Mouse (Mus musculus) adrenal gland, adult (tissue): ENCODE data around the gene 1500009C09Rik.
"Not testable (repeated sequence)": the region's sequence is repeated elsewhere in the genome, so short reads cannot be mapped to it uniquely, and the experiment has no call there.

Experiments
- DNase-seq, 2 experiments: peaks; one replicate each; pipeline ENCODE4 v3.0.0; 2022 to 2023; ENCODE audit warnings: low spot score in 1 of 2; ENCODE audit not compliant: inconsistent age in 2 of 2

The 1500009C09Rik gene

DNA sequence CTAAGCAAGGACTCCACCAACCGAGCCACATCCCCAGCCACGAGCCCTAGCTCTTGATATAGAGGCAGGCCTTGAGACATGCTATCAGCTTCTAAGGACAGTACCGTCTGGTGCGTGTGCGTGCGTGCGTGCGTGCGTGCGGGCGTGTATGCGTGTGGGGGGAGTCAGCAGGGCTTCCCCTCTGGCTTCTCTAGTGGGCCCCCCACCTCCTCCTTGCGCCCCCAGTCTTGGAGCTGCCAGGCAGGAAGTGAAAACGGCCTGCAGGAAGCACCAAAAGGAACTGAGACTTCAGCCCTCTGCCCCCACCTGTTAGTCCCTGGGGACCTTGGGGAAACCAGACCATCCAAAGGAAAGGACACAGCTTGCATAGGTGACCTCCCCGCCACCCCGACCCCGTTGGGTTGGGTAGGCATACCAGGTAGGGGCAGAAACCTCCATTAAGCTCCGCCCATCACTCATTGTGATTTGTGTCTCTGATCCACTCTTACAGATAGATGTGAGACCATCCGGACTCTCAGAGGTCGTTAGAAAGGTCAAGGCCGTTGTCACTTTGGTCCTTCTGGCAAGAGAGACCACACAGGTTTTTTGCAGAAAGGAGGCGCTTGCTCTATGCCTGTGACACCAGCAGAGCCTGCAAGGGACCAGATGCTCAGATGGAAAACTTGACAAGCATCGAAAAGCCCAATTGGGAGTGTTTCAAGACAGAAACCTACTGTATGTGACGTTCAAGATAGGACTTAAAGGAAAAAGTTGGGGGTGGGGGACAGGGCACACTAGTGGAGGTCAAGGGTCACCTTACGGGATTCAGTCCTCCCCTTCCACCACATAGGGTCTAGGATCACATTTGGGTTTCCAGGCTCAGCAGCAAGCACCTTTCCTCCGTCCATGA is 33.2 kb upstream of the 1500009C09Rik start:
- DNase-seq: no peak

- no peak for DNase-seq
These were observed 32.1 kb upstream of the 1500009C09Rik start for GRCm38 (mm10) chr15:82220003-82220675.

DNA sequence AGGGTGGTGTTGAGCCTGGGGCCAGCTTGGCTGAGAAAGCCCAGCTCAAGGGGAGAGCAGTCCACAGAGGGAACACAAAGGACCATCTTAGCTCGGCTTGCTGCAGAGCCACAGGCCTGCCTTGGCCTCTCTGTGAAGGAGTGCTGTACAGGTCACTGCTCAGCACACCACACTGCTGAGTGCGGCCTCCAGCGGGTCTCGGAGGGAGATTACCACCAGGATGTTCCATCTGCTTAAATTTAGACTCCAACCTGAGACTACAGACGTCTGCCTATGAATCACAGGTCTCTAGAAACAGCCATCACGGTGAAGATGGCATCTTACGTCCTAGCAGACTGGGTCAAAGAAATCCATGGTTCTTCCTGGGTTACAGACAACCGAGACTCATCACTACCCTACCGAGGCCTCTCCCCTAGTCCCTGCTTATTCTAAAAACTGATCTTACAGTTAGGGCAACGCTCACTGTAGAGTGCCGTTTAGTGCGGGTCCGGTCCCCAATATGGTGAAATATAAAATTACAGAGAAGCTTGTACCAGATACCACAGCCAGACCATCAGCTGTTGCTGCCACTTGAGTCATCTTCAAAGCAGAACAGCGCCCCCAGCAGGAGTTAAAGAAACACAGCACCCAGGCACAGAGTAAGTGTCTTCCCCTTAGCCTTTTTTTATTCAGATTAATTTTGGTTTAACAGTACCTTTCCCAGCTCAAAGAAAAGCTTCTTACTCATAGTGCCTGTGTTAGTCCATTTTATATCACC is 30.9 kb upstream of the 1500009C09Rik start:
- DNase-seq: no peak

- DNase-seq: no peak
These were observed 28.9 kb upstream of the 1500009C09Rik start for GRCm38 (mm10) chr15:82223251-82223650.

DNA sequence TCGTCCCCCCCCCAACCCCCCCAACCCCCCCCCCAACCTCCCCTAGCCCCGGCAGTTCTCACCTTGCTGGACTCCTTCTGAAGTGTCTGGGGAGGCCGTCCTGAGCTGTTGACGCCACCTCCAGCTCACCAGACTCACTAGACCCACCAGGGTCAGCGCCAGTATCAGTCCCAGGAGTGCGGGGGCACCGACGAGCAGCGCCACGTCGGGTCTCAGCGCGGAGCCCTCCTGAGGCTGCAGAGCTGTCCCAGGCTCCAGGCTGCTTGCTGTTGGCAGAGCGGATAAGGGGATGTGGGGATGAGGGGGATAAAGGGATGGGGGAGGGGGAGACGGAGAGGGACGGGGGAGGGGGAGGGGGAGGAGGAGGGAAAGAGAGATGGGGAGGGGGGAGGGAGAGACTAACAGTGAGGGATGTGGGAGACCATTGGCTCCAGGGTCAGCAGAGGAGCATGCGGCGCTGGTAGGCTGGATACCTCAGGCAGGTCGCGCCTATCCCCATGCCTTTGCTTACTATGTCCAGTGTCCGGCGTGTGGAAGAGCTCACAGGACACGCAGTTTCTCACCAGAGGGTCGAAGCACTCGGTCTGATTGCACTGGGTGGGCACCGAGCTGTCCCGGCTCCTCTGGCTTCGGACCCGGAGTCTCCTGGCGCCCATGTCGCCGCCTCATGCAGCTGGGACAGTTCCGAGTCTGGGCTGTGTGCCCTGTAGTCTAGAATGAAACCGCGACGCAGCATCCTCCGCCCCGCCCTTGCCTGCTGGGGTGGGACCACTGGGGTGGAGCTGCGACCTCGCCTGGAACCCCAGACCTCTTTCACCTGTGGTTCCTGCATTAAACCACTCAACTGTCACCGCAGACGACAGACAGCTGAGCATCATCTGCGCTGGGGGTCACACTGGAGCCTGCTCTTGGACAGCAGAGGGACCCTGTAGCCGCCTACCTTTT is 28.3 kb upstream of the 1500009C09Rik start, which contains the start of gene Tnfrsf13c:
Gene Tnfrsf13c (minus strand): TSS at position 713 of the 945 bp plus-strand sequence.
- DNase-seq: no peak

- DNase-seq: no peak
These were observed 27.5 kb upstream of the 1500009C09Rik start for GRCm38 (mm10) chr15:82224602-82225215.

DNA sequence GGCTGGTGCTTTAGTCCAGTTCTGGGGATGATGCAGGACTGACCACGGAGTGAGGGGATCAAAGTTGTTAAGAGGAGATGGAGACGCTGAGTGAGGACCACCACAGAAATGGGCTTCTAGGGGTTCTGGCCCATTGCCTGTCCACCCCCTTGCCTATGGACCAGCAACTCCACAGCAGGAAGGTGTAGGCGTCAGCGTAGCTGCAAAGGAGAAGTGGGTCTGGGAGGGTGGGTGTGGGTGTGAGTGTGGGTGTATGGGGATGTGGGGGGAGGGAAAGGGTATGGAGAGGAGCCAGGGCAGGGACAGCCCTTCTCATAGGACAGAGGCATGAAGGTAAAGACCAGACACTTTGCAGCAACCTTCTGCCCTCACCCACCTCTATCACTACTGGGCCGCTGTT is 26.4 kb upstream of the 1500009C09Rik start:
- DNase-seq: no peak

DNA sequence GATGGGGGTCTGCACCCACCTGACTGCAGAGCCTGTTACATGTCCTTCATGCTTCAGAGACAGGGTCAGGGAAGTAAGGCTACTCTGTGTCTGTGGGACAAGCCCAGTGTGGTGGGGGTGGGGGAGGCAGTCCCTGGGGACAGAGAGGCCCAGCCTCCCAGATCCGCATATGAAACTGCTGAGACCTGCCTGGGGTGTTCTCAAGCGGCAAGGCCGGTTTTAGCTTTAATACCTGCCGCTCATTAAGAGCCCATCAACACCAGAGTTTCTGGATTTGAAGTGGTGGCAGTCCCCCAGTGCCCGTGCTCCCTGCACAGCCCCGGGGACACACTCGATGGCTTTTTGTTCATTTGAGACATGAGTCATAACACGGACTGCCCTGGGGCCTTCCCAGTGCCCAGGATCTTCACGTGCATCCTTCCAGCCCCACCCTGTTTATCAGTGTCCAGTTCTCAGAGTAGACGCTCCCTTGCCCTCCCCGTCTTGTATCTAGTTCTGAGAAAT is 22.6 kb upstream of the 1500009C09Rik start:
- DNase-seq: no peak

- DNase-seq: no peak
These were observed 22.0 kb upstream of the 1500009C09Rik start for GRCm38 (mm10) chr15:82230098-82230611.

GRCm38 (mm10) chr15:82231100-82231499 is 21.1 kb upstream of the 1500009C09Rik start:
- no peak for DNase-seq

DNA sequence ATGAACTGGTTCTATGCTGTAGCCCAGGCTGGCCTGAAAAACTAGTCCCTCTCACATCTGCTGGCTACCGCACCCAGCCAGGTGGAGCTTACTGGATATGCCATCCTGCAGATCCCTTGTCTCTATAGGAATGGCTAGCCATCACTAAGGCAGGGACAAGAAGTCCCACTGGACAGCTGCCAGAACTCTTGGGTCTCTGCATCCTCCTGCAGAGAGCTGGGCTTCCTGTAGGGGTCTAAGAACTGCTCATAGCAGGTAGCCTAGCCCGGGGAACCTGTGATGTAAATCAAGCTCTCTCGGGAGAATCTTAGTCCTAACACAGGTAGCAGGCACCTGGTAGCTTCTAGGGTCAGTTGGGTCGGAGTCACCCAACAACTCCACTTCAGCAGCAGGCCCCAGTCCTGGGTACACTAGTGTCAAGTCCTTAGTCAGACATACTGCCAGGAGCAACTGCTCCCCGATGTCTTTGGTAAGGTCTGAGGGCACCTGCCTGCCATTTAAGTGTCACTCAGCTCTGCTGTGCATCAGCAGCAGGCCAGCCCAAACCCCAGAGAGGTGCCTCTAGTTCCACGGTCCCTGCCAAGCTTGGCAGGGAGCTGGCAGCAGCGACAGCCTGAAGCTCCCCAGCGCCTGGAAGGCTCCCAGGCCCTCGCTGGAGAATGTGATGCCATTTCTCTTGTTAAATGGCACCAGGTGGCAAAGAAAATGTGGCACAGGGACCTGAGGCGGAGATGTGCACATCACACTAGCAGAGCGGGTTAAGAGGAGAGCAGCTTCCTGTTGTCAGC is 20.4 kb upstream of the 1500009C09Rik start:
- no peak for DNase-seq

DNA sequence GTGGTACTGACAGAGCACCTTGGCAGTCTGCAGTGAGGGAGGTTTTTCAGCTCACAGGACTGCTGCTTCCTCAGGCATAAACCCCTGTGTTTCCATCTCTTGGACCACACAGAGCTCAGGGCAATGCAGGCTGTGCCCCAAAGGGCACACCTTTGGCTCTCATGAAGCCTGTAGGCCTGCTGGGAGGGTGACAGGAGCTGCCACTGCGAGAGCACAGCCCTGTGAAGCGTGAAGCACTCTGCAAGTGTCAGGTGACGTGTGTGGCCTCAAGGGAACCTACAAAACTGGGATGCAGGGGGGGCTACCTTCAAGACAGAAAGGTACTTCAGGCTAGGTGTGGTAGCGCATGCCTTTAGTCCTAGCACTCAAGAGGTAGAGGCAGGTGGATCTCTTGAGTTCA is 19.5 kb upstream of the 1500009C09Rik start:
- DNase-seq: no peak

GRCm38 (mm10) chr15:82235661-82236060 is 16.5 kb upstream of the 1500009C09Rik start:
- DNase-seq: no peak

DNA sequence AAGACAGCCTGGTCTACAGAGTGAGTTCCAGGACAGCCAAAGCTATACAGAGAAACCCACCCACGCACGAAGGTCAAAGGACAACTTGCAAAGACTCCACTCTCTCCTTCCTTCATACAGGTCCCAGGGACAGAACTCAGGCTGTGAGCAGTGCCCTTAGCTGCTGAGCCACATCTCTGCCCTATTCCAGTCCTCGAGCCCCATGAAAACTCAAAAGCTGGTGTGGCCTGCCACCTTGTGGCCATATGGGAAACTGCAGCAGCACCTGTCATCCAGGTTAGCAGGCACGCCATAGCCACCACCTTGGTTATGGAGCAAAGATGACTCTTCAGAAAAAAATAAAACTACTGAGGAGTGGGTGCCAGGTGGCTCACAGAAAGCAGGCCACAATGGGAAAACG is 15.6 kb upstream of the 1500009C09Rik start:
- DNase-seq: peak; percentile 80 to 93

GRCm38 (mm10) chr15:82243311-82243710 is 8.9 kb upstream of the 1500009C09Rik start:
- no peak for DNase-seq

DNA sequence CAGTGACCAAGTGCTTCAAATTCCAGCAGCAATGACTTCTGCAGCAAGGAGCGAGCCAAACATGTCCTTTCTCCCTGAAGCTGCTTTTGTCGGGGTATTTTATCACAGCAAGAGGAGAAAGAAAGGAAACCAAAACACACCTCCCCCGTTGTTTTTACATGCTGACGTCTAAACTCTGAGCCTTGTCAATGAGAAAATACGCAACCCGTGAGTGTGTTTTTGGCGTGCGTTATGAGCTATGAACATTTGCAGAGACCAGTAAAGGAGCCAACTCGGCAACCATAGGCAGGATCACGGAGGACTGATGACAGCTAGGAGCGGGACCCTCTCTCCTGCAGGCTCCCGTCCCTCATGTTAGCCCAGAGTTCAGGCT is 8.5 kb upstream of the 1500009C09Rik start:
- no peak for DNase-seq

GRCm38 (mm10) chr15:82244115-82244804 is 7.9 kb upstream of the 1500009C09Rik start, which contains the start of gene Cenpm:
Gene Cenpm (minus strand): TSS chr15:82244748.
- peak; percentile 93 to 98 for DNase-seq

DNA sequence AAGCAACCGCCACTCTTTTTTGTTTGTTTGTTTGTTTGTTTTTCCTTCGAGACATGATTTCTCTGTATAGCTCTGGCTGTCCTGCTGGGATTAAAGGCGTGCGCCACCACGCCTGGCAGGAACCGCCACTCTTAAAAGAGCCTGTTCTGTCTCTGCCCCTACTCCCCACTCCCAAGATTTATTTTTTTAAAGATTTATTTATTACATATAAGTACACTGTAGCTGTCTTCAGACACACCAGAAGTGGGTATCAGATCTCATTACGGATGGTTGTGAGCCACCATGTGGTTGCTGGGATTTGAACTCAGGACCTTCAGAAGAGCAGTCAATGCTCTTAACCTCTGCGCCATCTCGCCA is 7.4 kb upstream of the 1500009C09Rik start:
- DNase-seq: not testable (repeated sequence)
